Mouse (Mus musculus) testis, postnatal 14 days (tissue): ENCODE results near the gene Cadm2.

Source experiments
- DNase-seq: peaks from one replicate; pipeline ENCODE4 v3.0.0; 2021; ENCODE audit warnings: low spot score

Gene Cadm2

DNA sequence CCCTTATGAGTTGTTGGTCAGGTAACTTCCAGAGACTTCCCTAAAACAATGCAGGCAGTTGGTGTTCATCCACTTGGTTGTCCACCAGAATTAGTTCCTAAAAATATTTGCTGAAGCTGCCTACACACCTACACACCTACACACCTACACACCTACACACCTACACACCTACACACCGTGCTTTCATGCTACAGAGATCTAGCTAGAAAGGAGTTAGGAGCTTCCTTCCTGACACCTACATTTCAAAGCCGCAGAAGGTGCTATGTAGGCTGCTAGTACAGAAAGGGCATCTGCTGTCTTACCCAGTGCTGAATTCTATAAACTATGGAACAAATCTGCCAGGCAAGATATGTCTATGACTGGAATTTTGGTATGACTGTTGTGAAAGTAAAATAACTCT, 872.2 kb downstream of the Cadm2 start:
- no peak for DNase-seq

DNA sequence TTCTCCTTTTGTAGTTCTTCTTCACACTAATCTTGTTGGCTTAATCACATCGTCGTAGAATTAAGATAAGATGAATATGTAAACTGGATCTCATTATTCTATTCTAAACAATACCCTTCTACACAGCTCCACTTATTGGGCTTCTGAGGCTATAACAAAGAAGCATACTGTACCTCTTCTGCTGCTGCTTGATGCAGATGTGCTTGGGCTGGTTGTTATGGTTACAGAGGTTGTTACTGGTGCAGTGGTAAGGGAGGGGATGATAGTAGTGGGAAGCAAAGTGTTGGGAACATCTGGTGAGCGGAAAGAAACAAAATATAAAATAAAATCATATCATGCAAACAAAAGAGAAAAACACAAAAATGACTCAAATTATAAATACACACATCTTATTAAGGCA, 889.5 kb downstream of the Cadm2 start:
- no peak for DNase-seq

DNA sequence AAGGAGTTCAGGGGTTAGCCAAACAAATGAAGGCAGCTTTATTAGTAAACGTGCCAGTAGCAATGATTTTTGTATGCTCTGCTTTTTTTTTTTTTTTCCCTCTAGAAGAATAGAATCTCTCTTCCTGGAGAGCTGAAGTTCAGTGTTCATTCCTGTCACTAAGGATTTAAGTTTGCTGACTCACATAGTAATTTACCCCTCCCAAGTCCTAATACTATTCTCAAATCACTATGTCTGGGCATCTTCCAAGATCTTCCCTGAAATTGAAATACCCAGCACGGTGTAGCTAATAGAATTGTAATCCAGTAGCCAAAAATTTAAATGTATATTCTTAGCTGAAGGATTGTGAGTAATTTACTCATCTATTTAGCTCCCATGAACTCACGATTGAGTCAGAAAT, 914.2 kb downstream of the Cadm2 start:
- no peak for DNase-seq

DNA sequence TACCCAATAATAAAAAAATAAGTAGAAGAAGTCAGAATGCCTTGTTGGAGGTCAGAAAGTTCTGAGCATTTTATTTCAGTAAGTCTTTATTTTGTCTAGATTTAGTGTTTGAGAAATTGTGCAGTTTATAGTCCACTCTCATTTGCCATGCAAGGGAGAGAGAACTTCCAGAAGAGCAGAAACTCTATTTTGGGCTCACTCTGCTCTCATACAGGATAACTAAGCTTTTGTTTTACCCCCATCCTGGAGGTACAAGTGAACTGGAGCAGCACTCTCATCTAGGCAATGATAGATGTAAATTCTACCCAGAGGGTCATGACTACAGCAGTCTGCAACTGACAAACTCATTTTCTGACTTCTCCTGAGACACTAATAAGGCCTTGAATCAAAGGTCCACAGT, 925.9 kb downstream of the Cadm2 start:
- no peak for DNase-seq

DNA sequence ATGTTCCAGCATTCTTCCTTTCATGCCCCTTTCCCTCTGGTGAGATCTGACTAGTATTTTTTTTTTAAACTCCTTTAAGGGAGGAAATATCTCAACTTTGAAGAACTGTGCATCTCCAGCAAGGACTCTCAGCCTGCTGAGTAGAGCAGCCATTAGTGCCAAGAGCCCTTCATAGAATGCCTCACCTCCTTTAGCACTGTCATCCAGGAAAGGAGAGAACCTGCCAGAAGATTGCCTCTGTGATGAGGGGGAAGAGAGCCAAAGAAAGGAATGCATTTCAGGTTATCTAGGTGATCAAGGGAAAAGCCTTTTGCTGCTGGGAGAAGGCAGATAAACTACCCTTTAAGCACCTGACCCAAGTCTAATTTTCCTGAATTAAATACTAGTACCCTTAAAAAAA, 943.5 kb downstream of the Cadm2 start:
- no peak for DNase-seq

DNA sequence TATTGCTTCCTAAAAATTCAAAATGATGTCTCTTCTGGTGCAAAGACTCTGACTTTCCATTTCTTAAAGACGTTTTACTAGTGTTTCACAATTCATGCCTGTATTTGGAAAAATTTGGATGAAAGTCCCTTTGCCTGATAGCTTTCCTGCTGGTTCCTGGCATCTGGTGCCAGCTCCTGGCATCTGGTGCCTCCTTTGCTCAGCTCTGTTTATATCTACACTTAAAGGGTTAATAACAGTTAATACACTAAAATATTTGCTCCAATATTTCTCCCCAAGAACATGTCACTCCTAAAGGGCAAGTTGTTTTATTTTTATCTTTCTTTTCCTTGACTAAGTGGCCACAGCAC, 969.7 kb downstream of the Cadm2 start:
- DNase-seq, result no peak

DNA sequence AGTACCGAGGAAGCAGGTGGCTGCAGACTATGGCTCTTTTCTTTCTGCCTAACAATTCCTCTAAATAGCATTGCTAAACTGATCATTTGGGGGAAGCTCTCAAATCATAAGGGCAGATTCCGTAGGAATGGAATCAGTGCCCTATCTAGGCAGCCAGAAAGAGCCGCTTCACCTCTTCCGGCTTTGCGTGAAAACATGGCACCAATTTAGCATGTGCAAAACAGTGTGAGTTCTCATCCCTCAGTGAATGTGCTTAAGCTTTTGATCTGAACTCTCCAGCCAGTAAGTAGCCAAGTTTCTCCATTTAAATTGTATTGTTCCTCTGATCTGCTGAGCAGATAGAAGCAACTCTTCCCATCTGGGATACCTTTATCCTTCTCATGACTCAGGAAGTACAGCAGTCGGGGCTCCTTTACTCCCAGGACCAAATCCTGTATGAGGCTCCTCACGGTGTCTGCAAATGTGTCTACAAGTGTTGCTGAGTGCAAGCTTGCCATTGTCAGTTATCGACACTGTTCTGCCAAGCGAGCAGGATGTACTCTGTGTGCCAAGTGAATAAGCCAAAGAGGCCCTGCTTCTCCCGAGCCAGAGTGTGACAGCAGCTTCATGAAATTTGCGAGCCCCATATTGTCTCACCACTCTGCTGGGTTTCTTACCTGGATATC, 970.2 kb downstream of the Cadm2 start:
- DNase-seq, result no peak

DNA sequence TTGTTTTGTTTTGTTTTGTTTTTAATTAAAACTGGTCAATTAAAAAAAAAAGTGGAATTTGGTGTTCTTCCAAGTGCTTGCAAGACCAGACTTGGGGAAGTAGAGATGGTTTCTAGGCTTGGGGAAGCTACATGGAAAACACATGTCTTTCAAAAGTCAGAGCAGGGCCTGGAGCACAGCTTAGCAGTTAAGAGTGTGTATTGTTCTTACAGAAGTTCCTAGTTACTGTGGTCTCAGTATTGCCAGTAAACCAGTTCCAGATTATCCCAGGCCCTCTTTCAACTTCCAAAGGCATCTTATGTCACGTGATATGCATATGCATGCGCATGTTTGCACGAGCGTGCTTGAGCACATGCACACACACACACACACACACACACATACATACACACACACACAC, 972.9 kb downstream of the Cadm2 start:
- DNase-seq, result no peak

DNA sequence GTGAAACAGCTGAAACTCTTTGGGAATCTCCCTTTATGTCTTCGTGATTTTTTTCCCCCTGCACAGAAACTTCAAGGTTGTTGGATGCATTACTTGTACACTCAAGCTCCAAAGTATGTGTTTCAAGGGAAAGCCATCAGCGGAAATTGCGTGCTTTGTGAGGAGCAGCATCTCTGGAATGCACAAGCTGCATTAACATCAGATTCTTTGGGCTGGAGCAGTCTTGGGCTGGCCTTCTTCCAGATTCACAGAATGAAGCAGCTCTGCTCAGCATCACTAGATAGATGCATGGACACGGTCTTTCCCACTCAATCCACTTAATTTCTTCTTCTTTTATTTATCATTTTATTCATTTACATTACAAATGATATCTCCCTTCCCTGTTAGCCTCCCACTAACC, 977.1 kb downstream of the Cadm2 start:
- DNase-seq, result no peak

DNA sequence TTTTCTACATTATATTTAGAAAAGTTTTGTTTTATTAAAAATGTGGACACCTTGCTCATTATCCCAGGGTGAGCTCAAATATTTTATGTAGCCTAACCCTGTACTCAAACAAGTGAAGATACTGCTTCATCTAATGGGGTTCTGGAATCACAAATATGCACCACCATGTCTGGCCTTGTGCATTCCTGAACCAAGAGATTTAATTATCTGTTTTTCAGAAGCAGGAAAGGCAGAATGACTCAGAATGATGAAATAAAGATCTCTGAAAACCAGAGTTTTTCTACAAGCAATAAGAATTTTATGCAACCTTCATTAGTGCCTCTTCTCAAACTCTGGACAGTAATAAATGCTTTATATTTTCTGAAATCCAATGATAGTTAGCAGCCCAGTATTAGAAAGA, 993.2 kb downstream of the Cadm2 start:
- DNase-seq, result no peak

DNA sequence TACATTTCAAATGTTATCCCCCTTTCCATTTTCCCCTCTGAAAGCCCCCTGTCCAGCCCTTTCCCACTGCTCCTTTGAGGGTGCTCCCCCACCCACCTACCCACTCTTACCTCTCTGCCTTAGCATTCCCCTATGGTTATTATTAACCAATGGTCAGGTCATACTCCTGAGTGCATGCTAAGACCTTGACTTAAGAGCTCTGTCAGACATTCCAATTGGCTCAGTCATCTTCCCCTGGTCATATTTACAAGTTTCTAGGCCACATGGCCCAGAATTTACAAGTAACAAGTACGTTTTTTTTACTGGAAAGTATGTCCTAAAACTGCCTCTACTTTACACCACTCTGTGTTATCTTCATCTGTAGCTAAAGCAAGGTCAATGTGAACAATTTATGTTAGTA, 998.3 kb downstream of the Cadm2 start:
- DNase-seq, result no peak

DNA sequence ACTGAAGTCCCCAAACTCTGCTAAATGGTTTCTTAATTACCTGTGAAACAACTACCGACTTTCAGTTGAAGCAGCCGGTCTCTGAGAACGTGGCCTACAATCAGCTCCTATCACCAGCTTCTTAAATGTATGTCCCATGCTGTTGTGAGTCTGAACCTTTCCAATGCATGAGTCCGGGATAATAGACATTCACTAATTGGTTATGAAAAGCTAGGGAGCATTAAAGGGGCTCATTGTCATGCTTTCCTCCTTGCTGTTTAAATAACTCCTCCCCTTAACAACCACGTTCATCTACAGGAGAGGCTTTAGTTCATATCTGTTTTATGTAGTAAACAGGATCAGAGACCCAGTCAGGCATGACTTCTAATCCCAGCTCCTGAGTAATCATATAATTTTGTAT, 1008.1 kb downstream of the Cadm2 start:
- no peak for DNase-seq
